Mouse (Mus musculus): ENCODE data around the gene Pla2g6.

The Pla2g6 gene

DNA sequence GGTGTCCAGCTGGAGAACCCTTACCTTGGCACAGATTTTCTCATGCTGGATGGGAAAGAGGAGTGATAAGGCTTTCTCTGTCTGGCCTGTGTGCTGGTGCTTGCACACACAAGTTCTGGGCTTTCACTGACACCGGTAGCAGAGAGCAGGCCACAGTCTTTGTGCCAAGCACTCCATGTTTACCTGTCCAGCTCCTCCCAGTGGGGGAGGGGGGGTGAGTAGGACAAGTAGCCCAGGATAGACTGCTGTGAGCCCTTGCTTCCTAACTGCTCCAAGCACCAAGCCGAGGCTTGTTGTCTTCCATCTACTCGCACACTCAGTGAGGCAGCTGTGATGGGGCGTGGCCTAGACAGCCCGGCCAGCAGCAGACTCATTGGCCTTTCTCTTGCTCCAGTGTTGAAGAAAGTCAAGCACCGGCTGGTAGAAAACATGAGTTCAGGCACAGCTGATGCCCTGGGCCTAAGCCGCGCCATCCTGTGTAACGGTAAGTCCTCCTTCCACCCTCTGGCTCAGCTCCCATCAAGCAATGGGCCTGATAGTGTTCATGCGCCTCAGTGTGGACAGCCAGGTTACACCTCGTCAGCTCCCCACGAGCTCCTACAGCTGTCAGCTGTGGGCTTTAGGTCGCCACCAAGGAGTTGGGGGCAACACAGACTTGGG is 85.5 kb downstream of the Pla2g6 start:
- no peak for DNase-seq (ENCODE audit: low read depth, low spot score)

DNA sequence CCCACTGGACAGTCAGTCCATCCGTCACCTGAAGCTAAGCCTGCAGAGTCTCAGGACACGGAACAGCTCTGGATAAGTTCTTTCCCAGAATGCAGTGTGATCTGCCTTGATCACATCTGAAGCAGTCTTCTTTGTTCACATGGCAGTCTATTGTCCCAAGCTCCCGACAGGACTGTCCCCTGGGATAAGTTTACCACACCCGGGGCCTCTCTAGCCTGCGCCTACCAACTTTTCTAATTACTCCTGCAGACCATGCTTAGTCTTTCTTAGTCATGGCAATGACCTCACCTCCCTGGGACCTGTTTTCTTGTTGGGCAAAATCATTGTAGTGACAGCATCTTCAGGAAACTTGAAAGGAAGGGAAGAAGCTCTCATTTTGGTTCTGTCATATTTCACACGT is 90.2 kb downstream of the Pla2g6 start:
- no peak for DNase-seq (ENCODE audit: low read depth, low spot score)
